Mouse (Mus musculus) erythroid progenitor cell, adult 5-6 weeks (primary cell): ENCODE results near the gene Grm2. TPM values are rescaled to one million over a fixed set of nuclear protein-coding genes. Genes with fewer than 3 reads are reported as not detected.

Source experiments
- total RNA-seq, 2 experiments: library from RNA; stranded (forward) in 1 of 2; stranded (reverse) in 1 of 2; fragments of 150-400 nt in 1 of 2; fragments of 186-747, 209-891 nt in 1 of 2; gene quantifications; 2 replicates each; pipeline versions ENCODE4 v1.2.3 to v1.2.4; 2015 to 2017; ENCODE audit warnings: low replicate concordance in 2 of 2

Gene Grm2
- total RNA-seq, 2 experiments from 2014 or later: not detected

Other genes with a start within 250 kb of the Grm2 start
- 733 and 902 TPM in 2 replicates for gene Rpl29, start 226.6 kb downstream of the Grm2 start, total RNA-seq (2015; ENCODE audit: low replicate concordance)
- 361 and 381 TPM in 2 replicates for gene Rpl29, start 226.6 kb downstream of the Grm2 start, total RNA-seq (2017; ENCODE audit: low replicate concordance)
- gene Acy1, start 217.8 kb downstream of the Grm2 start, total RNA-seq (2015; ENCODE audit: low replicate concordance): 2.9 TPM in 1 of 2 replicates, not detected in the other
- gene Acy1, start 217.8 kb downstream of the Grm2 start, total RNA-seq (2017; ENCODE audit: low replicate concordance): 0.30 and 0.39 TPM in 2 replicates
- 1.3 TPM in 1 of 2 replicates, not detected in the other for gene Abhd14b, start 208.6 kb downstream of the Grm2 start, total RNA-seq (2015; ENCODE audit: low replicate concordance)
- gene Abhd14b, start 208.6 kb downstream of the Grm2 start, total RNA-seq (2017; ENCODE audit: low replicate concordance): 0.91 TPM in 1 of 2 replicates, not detected in the other
- gene Abhd14a, start 208.4 kb downstream of the Grm2 start, total RNA-seq (2015; ENCODE audit: low replicate concordance): 3.2 and 3.4 TPM in 2 replicates
- 0.77 and 2.0 TPM in 2 replicates for gene Abhd14a, start 208.4 kb downstream of the Grm2 start, total RNA-seq (2017; ENCODE audit: low replicate concordance)
- 9.2 TPM in 1 of 2 replicates, not detected in the other for gene Pcbp4, start 202.8 kb downstream of the Grm2 start, total RNA-seq (2015; ENCODE audit: low replicate concordance)
- not detected in 2 replicates for gene Pcbp4, start 202.8 kb downstream of the Grm2 start, total RNA-seq (2017; ENCODE audit: low replicate concordance)
- not detected in 2 replicates for gene Gpr62, start 190.1 kb downstream of the Grm2 start, total RNA-seq (2015; ENCODE audit: low replicate concordance)
- not detected in 2 replicates for gene Gpr62, start 190.1 kb downstream of the Grm2 start, total RNA-seq (2017; ENCODE audit: low replicate concordance)
- gene Rrp9, start 180.1 kb downstream of the Grm2 start, total RNA-seq (2015; ENCODE audit: low replicate concordance): not detected in 2 replicates
- gene Rrp9, start 180.1 kb downstream of the Grm2 start, total RNA-seq (2017; ENCODE audit: low replicate concordance): 1.3 and 3.9 TPM in 2 replicates
- 3.2 and 4.2 TPM in 2 replicates for gene Parp3, start 179.1 kb downstream of the Grm2 start, total RNA-seq (2015; ENCODE audit: low replicate concordance)
- 2.3 and 3.3 TPM in 2 replicates for gene Parp3, start 179.1 kb downstream of the Grm2 start, total RNA-seq (2017; ENCODE audit: low replicate concordance)
- not detected in 2 replicates for gene Iqcf1, start 156.1 kb downstream of the Grm2 start, total RNA-seq (2015; ENCODE audit: low replicate concordance)
- not detected in 2 replicates for gene Iqcf1, start 156.1 kb downstream of the Grm2 start, total RNA-seq (2017; ENCODE audit: low replicate concordance)
- gene Iqcf5, start 141.5 kb downstream of the Grm2 start, total RNA-seq (2015; ENCODE audit: low replicate concordance): not detected in 2 replicates
- not detected in 2 replicates for gene Iqcf5, start 141.5 kb downstream of the Grm2 start, total RNA-seq (2017; ENCODE audit: low replicate concordance)
- not detected in 2 replicates for gene Iqcf3, start 94.5 kb downstream of the Grm2 start, total RNA-seq (2015; ENCODE audit: low replicate concordance)
- gene Iqcf3, start 94.5 kb downstream of the Grm2 start, total RNA-seq (2017; ENCODE audit: low replicate concordance): not detected in 2 replicates
- not detected in 2 replicates for gene Iqcf4, start 85.1 kb downstream of the Grm2 start, total RNA-seq (2015; ENCODE audit: low replicate concordance)
- not detected in 2 replicates for gene Iqcf4, start 85.1 kb downstream of the Grm2 start, total RNA-seq (2017; ENCODE audit: low replicate concordance)
- not detected in 2 replicates for gene Iqcf6, start 29.5 kb downstream of the Grm2 start, total RNA-seq (2015; ENCODE audit: low replicate concordance)
- gene Iqcf6, start 29.5 kb downstream of the Grm2 start, total RNA-seq (2017; ENCODE audit: low replicate concordance): not detected in 2 replicates
- gene Tex264, start 29.8 kb upstream of the Grm2 start, total RNA-seq (2015; ENCODE audit: low replicate concordance): 5.0 and 12.2 TPM in 2 replicates
- 1.8 and 23.2 TPM in 2 replicates for gene Tex264, start 29.8 kb upstream of the Grm2 start, total RNA-seq (2017; ENCODE audit: low replicate concordance)
- 4.0 and 4.6 TPM in 2 replicates for gene Rad54l2, start 133.1 kb upstream of the Grm2 start, total RNA-seq (2015; ENCODE audit: low replicate concordance)
- 6.5 and 8.4 TPM in 2 replicates for gene Rad54l2, start 133.1 kb upstream of the Grm2 start, total RNA-seq (2017; ENCODE audit: low replicate concordance)
- 53.7 and 117 TPM in 2 replicates for gene Dcaf1, start 165.8 kb upstream of the Grm2 start, total RNA-seq (2015; ENCODE audit: low replicate concordance)
- gene Dcaf1, start 165.8 kb upstream of the Grm2 start, total RNA-seq (2017; ENCODE audit: low replicate concordance): 32.4 and 44.9 TPM in 2 replicates
- 18.4 TPM in 2 replicates for gene Rbm15b, start 231.3 kb upstream of the Grm2 start, total RNA-seq (2015; ENCODE audit: low replicate concordance)
- gene Rbm15b, start 231.3 kb upstream of the Grm2 start, total RNA-seq (2017; ENCODE audit: low replicate concordance): 18.2 and 21.9 TPM in 2 replicates
- gene Manf, start 235.9 kb upstream of the Grm2 start, total RNA-seq (2015; ENCODE audit: low replicate concordance): 275 and 310 TPM in 2 replicates
- 164 and 219 TPM in 2 replicates for gene Manf, start 235.9 kb upstream of the Grm2 start, total RNA-seq (2017; ENCODE audit: low replicate concordance)